Mouse (Mus musculus): ENCODE results near the gene Sod1. TPM values are rescaled to one million over a fixed set of nuclear protein-coding genes. Genes with fewer than 3 reads are reported as not detected.

The Sod1 gene
- 1,095 and 1,127 TPM in 2 replicates for polyA plus RNA-seq (2016; fragmentation: Nextera tagmentation; extraction: Ambion mirVana)

DNA sequence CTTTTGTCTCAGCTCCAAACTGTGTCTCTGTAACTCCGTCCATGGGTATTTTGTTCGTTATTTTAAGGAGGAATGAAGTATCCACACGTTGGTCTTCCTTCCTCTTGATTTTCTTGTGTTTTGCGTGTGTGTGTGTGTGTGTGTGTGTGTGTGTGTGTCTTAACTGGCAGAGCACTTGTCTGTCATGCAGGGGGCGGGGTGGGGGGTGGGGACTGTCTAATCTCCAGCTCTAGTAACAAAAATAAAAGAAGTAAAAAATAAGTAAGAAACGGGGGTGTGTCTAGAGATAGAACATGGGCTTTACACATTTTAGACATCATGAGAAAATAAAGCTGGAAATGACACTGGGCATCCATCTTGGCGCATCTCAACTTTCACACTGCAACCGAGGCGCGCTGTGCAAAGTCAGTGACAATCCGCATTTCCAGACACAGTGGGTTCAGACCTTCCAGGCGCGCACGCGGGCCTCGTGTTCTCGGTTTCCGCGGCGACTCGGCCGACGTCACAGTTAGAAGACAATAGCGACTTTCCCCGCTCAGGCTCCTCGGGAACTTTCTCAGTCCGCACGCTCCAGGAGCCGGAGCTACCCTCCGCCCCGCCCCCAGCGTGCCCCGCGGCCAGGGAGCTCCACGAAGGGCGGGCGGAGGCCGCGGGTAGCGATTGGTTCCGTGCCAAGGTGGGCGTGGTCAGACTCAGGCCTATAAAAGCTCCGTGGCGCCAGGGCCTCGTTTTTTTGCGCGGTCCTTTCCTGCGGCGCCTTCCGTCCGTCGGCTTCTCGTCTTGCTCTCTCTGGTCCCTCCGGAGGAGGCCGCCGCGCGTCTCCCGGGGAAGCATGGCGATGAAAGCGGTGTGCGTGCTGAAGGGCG lies at the start of gene Sod1:
TSS of gene Sod1 (plus strand) at position 729 of the 866 bp plus-strand sequence.
- peaks cover 31% of the 10 kb centered on the region for H3K36me3 ChIP-seq
- WGBS = 1% methylated on average over 63 of the region's 63 CpGs
- no peaks in the 10 kb centered on the region for H3K9me3 ChIP-seq (replicated peaks)
- peaks cover 6% of the 10 kb centered on the region; the same call in 1 of the 2 replicates for H3K27me3 ChIP-seq (ENCODE audit: low read depth, poor library complexity, severe bottlenecking)
- H3K27ac ChIP-seq (replicated peaks) = peak within 1 kb of the TSS; percentile 95
- H3K4me3 ChIP-seq = peak within 1 kb of the TSS; percentile 84
- peaks cover 43% of the 10 kb centered on the region for H3K4me1 ChIP-seq
- DNase-seq (ENCODE audit: low spot score) = peak; percentile 97

DNA sequence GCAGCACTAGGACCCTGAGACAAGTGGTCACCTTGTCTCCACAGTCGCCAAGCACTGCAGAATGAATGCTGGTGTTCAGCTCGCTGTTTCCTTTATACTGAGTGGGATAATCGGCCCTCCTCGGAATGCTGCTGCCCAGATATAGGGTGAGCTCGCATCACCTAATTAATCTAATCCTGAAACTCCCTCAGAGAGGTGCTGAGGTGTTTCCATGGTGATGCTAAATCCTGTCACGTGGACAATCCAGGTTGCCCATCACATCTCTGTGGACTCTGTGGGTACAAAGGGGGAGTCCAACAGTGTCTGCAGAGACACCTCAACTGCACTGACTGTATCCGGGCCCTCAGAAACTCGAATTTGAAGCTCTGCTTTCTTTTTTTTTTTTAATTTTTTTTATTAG lies 49.1 kb upstream of the Sod1 start:
- peaks cover 19% of the 10 kb centered on the region for H3K4me1 ChIP-seq
- H3K27ac ChIP-seq (replicated peaks) = no peak overlapping the region
- 36% methylated on average over 8 of the region's 8 CpGs for WGBS
- H3K27me3 ChIP-seq (ENCODE audit: low read depth, poor library complexity, severe bottlenecking) = peaks cover 33% of the 10 kb centered on the region
- H3K36me3 ChIP-seq = no peaks in the 10 kb centered on the region
- H3K9me3 ChIP-seq (replicated peaks) = no peaks in the 10 kb centered on the region
- no peak for DNase-seq (ENCODE audit: low spot score)
- no peak overlapping the region for H3K4me3 ChIP-seq

DNA sequence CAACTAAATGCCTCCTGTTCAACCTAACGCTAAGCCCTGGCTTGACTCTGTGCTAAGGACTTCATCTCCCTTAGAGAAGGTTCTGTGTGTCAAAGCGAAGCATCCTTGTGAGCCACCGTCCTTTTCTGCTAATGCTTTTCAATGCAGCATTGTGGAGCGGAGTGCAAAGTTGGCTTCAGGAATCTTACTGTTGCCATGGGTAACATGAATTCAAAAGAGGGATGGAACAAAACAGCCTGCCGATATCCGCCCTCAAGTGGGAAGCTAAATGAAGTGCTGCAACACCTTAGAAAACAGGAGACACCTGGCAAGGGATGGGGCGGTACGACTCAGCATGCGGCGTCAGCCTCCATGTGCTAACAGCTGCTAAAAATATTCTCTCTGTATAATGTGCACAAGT lies 44.1 kb upstream of the Sod1 start:
- H3K9me3 ChIP-seq (replicated peaks) = no peaks in the 10 kb centered on the region
- H3K4me1 ChIP-seq = peaks cover 20% of the 10 kb centered on the region
- WGBS = 43% methylated on average over 10 of the region's 10 CpGs
- DNase-seq (ENCODE audit: low spot score) = peak; percentile 45
- H3K4me3 ChIP-seq = no peak overlapping the region
- no peak overlapping the region for H3K27ac ChIP-seq (replicated peaks)
- peaks cover 32% of the 10 kb centered on the region for H3K27me3 ChIP-seq (ENCODE audit: low read depth, poor library complexity, severe bottlenecking)
- H3K36me3 ChIP-seq = no peaks in the 10 kb centered on the region

DNA sequence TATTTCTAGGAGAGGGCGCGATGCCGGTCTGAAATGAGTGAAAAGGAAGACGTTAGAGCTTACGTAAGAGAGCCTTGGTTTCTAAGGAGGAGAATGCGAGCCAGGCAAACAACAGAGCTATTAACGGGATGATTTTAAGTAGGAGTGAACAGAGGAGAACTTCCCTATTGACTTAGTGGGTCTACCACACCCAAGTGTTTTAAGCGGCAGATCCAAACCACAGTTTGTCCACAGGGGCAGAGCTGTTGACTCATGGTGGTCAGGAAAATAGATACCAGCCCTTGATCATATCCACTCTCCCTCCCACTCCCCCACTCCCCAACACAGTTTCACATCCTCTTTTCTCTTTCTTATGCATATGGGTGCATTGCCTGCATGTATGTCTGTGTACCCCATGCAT lies 43.1 kb upstream of the Sod1 start:
- 80% methylated on average over 8 of the region's 8 CpGs for WGBS
- Histone ChIP-seq H3K4me1 (peaks cover 17% of the 10 kb centered on the region), H3K36me3 (no peaks in the 10 kb centered on the region), H3K9me3 (replicated peaks) (no peaks in the 10 kb centered on the region), H3K27ac (replicated peaks) (no peak overlapping the region), H3K27me3 (ENCODE audit: low read depth, poor library complexity, severe bottlenecking) (peaks cover 32% of the 10 kb centered on the region), H3K4me3 (no peak overlapping the region)
- no peak for DNase-seq (ENCODE audit: low spot score)

DNA sequence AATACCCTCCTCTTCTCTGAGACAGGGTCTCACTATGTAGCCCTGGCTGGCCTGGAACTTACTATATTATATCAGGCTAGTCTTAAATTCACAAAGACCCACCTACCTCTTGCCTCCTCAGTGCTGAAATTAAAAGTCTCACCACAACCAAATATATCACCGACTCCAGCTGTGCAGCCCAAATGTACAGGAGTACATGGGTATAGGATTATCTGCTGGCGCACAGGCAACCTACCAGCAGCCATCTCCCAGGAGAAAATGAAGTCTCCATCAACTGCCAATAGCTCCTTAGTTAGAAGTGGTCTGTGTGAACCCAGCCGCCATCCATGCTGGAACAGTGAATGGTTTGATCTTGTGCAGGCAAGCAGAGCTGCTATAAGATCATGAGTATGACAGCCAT lies 42.1 kb upstream of the Sod1 start:
- 95% methylated on average over 3 of the region's 3 CpGs for WGBS
- H3K36me3 ChIP-seq = no peaks in the 10 kb centered on the region
- H3K27ac ChIP-seq (replicated peaks) = no peak overlapping the region
- no peak overlapping the region for H3K4me3 ChIP-seq
- H3K9me3 ChIP-seq (replicated peaks) = no peaks in the 10 kb centered on the region
- DNase-seq (ENCODE audit: low spot score) = no peak
- H3K4me1 ChIP-seq = peaks cover 17% of the 10 kb centered on the region
- peaks cover 25% of the 10 kb centered on the region for H3K27me3 ChIP-seq (ENCODE audit: low read depth, poor library complexity, severe bottlenecking)

DNA sequence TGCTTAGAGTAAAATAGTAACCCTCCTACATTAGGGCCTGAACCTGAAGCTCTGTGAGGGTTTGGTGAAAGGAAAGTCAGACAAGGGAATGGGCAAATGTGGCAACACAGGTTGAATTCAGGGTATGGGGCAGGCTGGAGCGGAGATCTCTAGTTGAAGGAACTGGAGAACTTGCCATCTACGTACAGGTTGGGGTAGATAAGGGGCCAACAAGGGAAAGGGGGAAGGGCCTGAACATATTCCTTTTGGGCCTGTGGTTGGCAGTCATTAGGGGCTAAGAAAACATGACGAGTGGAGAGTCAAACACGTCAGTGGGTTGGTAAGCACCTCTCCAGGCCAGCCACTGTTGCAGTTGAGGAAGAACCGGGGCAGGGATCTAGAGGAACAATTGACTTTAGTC lies 40.7 kb upstream of the Sod1 start:
- Histone ChIP-seq H3K27ac (replicated peaks) (no peak overlapping the region), H3K27me3 (ENCODE audit: low read depth, poor library complexity, severe bottlenecking) (peaks cover 20% of the 10 kb centered on the region), H3K4me3 (no peak overlapping the region), H3K36me3 (no peaks in the 10 kb centered on the region), H3K9me3 (replicated peaks) (no peaks in the 10 kb centered on the region), H3K4me1 (peaks cover 13% of the 10 kb centered on the region)
- 90% methylated on average over 5 of the region's 5 CpGs for WGBS
- no peak for DNase-seq (ENCODE audit: low spot score)

DNA sequence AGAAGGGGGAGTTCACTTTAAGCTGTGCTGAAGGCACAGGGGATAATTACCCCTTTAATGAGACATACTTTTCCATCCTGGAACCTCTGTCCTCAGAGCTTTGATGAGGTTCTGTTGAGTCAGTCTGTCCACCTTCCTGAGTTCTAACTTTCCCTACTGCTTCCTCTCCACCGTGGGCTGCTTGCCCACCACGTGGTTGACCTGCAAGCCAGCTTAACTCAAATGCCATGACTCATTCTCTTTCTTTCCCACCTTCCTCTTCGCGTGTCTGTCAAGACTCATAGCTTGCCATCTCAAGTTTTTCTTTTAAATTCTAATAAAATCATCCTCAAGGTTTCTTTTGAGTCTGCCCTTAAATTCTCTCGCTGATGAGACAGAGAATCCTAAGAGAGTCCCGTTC lies 39.6 kb upstream of the Sod1 start:
- WGBS = 84% methylated on average over 6 of the region's 6 CpGs
- peaks cover 11% of the 10 kb centered on the region for H3K4me1 ChIP-seq
- H3K27me3 ChIP-seq (ENCODE audit: low read depth, poor library complexity, severe bottlenecking) = peaks cover 26% of the 10 kb centered on the region
- no peak overlapping the region for H3K4me3 ChIP-seq
- H3K9me3 ChIP-seq (replicated peaks) = no peaks in the 10 kb centered on the region
- DNase-seq (ENCODE audit: low spot score) = no peak
- no peaks in the 10 kb centered on the region for H3K36me3 ChIP-seq
- no peak overlapping the region for H3K27ac ChIP-seq (replicated peaks)

DNA sequence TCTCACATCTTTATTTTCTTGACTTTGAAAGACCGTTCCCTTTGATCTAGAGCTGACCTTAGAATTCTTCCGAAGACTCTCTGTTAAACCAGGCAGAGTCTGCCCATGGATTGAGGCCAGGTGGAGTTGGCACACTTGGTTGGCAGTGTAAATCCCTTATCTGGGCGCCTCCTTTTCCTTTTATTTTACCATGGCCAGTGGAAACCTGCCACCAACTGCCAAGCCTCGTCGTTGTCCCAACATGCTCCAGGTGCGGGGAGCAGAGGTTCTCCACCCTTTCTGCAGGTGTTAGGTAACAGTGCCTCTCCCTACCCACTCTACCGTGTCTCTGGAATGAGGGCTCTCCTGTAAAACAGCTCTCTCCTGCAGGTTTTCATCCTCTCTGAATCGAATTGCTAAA lies 38.9 kb upstream of the Sod1 start:
- 91% methylated on average over 8 of the region's 8 CpGs for WGBS
- Histone ChIP-seq H3K9me3 (replicated peaks) (no peaks in the 10 kb centered on the region), H3K27me3 (ENCODE audit: low read depth, poor library complexity, severe bottlenecking) (peaks cover 29% of the 10 kb centered on the region), H3K36me3 (no peaks in the 10 kb centered on the region), H3K4me1 (peaks cover 4% of the 10 kb centered on the region), H3K27ac (replicated peaks) (no peak overlapping the region), H3K4me3 (no peak overlapping the region)
- DNase-seq (ENCODE audit: low spot score) = no peak

DNA sequence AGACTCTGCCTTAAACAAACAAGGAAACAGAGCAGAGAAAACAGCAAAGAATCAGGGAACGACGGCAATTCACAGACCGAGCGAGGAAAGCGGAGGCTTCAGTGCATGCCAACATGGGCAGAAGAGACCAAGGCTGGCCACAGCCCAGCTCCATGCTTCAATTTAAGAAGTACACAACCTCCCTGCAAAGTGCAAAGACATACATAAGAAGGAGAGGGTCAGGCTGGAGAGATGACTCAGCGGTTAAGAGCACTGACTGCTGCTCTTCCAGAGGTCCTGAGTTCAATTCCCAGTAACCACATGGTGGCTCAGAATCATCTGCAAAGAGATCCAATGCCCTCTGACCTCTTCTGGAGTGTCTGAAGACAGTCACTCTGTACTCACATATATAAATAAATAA lies 36.4 kb upstream of the Sod1 start:
- Histone ChIP-seq H3K36me3 (no peaks in the 10 kb centered on the region), H3K27me3 (ENCODE audit: low read depth, poor library complexity, severe bottlenecking) (peaks cover 22% of the 10 kb centered on the region), H3K27ac (replicated peaks) (no peak overlapping the region), H3K4me1 (0 out of 2 replicates have a peak, but pooled peaks cover 3% of the 10 kb centered on the region), H3K9me3 (replicated peaks) (no peaks in the 10 kb centered on the region), H3K4me3 (no peak overlapping the region)
- 81% methylated on average over 6 of the region's 6 CpGs for WGBS
- DNase-seq (ENCODE audit: low spot score) = no peak

DNA sequence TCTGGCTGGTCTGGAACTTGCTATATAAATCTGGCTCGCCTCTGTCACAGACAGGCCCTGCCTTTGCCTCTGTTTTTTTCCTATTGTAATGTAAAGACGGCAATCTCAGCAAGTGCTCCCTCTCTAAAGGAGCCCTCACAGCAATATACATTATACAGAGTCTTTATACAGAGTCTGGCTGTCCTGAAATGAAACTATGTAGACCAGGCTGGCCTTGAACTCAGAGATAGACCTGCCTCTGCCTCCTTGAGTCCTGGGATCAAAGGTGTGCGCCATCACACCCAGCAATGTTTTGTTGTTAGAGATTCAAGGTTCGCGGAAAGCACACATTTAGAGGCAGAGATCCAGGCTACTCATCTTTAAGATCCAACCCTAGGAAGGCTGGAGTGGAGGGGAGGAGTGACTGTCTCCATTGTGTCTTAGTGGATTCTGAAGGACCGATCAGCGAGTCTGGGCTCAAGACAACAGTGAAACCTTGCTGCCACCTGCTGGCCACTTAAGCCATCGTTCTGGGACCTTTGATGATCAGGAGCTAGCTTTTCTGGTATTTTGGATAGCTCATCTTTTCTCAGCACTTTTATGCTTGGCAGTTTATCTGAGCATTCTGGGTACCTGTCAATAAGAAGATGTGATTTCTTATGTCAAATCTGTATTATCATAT lies 34.5 kb upstream of the Sod1 start:
- Histone ChIP-seq H3K4me1 (0 out of 2 replicates have a peak, but pooled peaks cover 3% of the 10 kb centered on the region), H3K9me3 (replicated peaks) (no peaks in the 10 kb centered on the region), H3K4me3 (no peak overlapping the region), H3K27ac (replicated peaks) (no peak overlapping the region), H3K27me3 (ENCODE audit: low read depth, poor library complexity, severe bottlenecking) (peaks cover 19% of the 10 kb centered on the region), H3K36me3 (no peaks in the 10 kb centered on the region)
- peak; percentile 75 for DNase-seq (ENCODE audit: low spot score)
- WGBS = 41% methylated on average over 8 of the region's 8 CpGs

DNA sequence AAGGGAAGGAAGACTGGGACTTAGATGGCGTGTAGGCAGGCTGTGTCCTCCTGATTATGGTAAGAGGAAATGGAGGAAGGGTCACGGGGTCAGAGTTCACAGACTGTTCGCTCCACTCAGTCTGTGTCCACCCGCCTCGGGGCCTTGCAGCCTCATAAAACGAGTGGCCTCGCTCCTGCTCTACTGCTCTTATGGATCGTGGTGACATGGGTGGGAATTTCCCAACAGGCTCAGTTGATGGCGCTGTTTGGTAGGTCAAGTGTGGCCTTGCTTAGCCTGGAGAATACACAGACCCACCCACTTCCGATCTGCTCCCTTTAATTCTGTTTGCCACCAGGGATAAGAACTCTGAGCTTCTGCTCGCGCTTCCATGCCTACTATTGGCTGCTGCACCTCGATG lies 33.1 kb upstream of the Sod1 start:
- no peak overlapping the region for H3K4me3 ChIP-seq

DNA sequence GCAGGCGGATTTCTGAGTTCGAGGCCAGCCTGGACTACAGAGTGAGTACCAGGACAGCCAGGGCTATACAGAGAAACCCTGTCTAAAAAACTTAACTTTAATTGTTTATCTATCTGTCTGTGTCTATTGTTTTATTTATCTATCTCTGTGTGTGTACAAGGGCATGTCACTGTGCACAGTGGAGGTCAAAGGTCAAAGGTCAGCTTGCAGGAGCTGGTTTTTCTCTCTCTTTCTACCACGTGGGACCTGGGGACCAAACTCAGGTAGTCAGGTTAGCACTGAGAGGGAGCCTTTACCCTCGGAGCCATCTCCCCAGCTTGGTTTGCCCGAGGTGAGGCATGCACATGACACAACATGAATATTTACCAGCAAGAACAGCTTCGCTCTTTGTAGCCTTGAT lies 29.3 kb upstream of the Sod1 start:
- no peaks in the 10 kb centered on the region for H3K36me3 ChIP-seq
- H3K27me3 ChIP-seq (ENCODE audit: low read depth, poor library complexity, severe bottlenecking) = peaks cover 9% of the 10 kb centered on the region
- no peak overlapping the region for H3K27ac ChIP-seq (replicated peaks)
- H3K4me1 ChIP-seq = 0 out of 2 replicates have a peak, but pooled peaks cover 3% of the 10 kb centered on the region
- no peak overlapping the region for H3K4me3 ChIP-seq
- 77% methylated on average over 6 of the region's 6 CpGs for WGBS
- H3K9me3 ChIP-seq (replicated peaks) = no peaks in the 10 kb centered on the region
- no peak for DNase-seq (ENCODE audit: low spot score)

More for the DNA sequence above, 33.1 kb upstream of the Sod1 start:
- no peak overlapping the region for H3K27ac ChIP-seq (replicated peaks)
- DNase-seq (ENCODE audit: low spot score) = peak; percentile 31
- H3K36me3 ChIP-seq = no peaks in the 10 kb centered on the region
- no peaks in the 10 kb centered on the region for H3K9me3 ChIP-seq (replicated peaks)
- 47% methylated on average over 13 of the region's 13 CpGs for WGBS
- 0 out of 2 replicates have a peak, but pooled peaks cover 3% of the 10 kb centered on the region for H3K4me1 ChIP-seq
- peaks cover 19% of the 10 kb centered on the region for H3K27me3 ChIP-seq (ENCODE audit: low read depth, poor library complexity, severe bottlenecking)

DNA sequence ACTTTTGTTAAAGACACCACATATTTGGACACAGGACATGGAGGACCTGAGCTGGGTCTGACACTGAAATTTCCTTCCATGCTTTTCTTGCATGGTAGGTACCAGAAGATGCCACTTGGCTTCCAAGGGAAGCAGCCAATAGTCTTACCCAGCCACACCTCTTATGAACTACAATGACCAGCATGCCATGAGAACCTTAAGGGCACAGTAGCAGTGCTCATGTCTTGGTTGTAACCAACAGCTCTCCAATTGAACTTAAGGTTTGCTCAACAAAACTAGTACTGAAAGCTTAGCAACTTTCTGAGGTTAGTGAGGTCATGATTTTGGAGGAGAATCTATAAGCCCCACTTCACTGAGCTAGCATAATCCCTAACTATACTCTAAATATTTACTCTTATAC lies 26.8 kb upstream of the Sod1 start:
- Histone ChIP-seq H3K36me3 (no peaks in the 10 kb centered on the region), H3K27ac (replicated peaks) (no peak overlapping the region), H3K4me1 (peaks cover 17% of the 10 kb centered on the region), H3K9me3 (replicated peaks) (no peaks in the 10 kb centered on the region), H3K4me3 (no peak overlapping the region), H3K27me3 (ENCODE audit: low read depth, poor library complexity, severe bottlenecking) (no peaks in the 10 kb centered on the region)
- DNase-seq (ENCODE audit: low spot score) = no peak

Data from midbrain, embryonic 10.5 days (tissue).